Mouse (Mus musculus) macrophage (primary cell): Measurements from ENCODE around the gene Fcho2. TPM values are rescaled to one million over a fixed set of nuclear protein-coding genes. Genes with fewer than 3 reads are reported as not detected.

Experiments used
- H3K27ac ChIP-seq: fragments of 350-480 bp; formaldehyde crosslinking; 2 replicates; pipeline ENCODE4 v1.9.0; 2021
- H3K36me3 ChIP-seq: fragments of 350-480 bp; formaldehyde crosslinking; 2 replicates; pipeline ENCODE4 v1.9.0; 2021; ENCODE audit errors: inconsistent target
- H3K4me3 ChIP-seq: fragments of 350-480 bp; formaldehyde crosslinking; 2 replicates; pipeline ENCODE4 v1.9.0; 2021; ENCODE audit errors: inconsistent target
- H3K79me2 ChIP-seq: fragments of 350-480 bp; formaldehyde crosslinking; 2 replicates; pipeline ENCODE4 v1.9.0; 2021; ENCODE audit errors: inconsistent target
- WGBS: methylation state at CpG from one replicate; pipeline ENCODE4 v1.1.7; 2026; ENCODE audit warnings: inconsistent platforms; ENCODE audit not compliant: missing documents; 5-methylcytosine and 5-hydroxymethylcytosine counted together
- polyA plus RNA-seq: library from polyadenylated mRNA; stranded (reverse); fragments of 250-400 nt; gene quantifications from 3 replicates; pipeline ENCODE4 v1.2.4, GENCODE M21; 2018; ENCODE audit warnings: inconsistent platforms

Gene Fcho2
- polyA plus RNA-seq, 1 experiment from 2014 or later: 104 TPM

GRCm38 (mm10) chr13:98777959-98778358 is 37.3 kb downstream of the Fcho2 start:
- Histone ChIP-seq H3K4me3 (no peak overlapping the region), H3K36me3 (peaks cover 53% of the 10 kb centered on the region), H3K79me2 (no peaks in the 10 kb centered on the region; the same call in 1 of the 2 replicates), H3K27ac (no peak overlapping the region)
- WGBS: 62% methylated on average over 3 of the region's 3 CpGs

- H3K27ac ChIP-seq: no peak overlapping the region
- 92% methylated on average over 2 of the region's 2 CpGs for WGBS
- peaks cover 27% of the 10 kb centered on the region; the same call in 1 of the 2 replicates for H3K79me2 ChIP-seq
- peaks cover 29% of the 10 kb centered on the region for H3K36me3 ChIP-seq
- H3K4me3 ChIP-seq: no peak overlapping the region
Measured at GRCm38 (mm10) chr13:98771484-98771883, 43.8 kb downstream of the Fcho2 start.

- no peak overlapping the region for H3K4me3 ChIP-seq
- peaks cover 9% of the 10 kb centered on the region; the same call in 1 of the 2 replicates for H3K36me3 ChIP-seq
- no peak overlapping the region for H3K27ac ChIP-seq
- peaks cover 47% of the 10 kb centered on the region; the same call in 1 of the 2 replicates for H3K79me2 ChIP-seq
- 55% methylated on average over 4 of the region's 4 CpGs for WGBS
Measured at GRCm38 (mm10) chr13:98768329-98768728, 46.9 kb downstream of the Fcho2 start.

- Histone ChIP-seq H3K36me3 (peaks cover 12% of the 10 kb centered on the region; the same call in 1 of the 2 replicates), H3K4me3 (no peak overlapping the region), H3K79me2 (peaks cover 43% of the 10 kb centered on the region; the same call in 1 of the 2 replicates), H3K27ac (no peak overlapping the region)
Measured at GRCm38 (mm10) chr13:98761771-98762170, 53.5 kb downstream of the Fcho2 start.

GRCm38 (mm10) chr13:98755886-98756285 is 59.4 kb downstream of the Fcho2 start:
- no peak overlapping the region for H3K27ac ChIP-seq
- 36% methylated on average over 1 of the region's 1 CpGs for WGBS
- H3K36me3 ChIP-seq: peaks cover 30% of the 10 kb centered on the region; the same call in 1 of the 2 replicates
- H3K79me2 ChIP-seq: peaks cover 15% of the 10 kb centered on the region; the same call in 1 of the 2 replicates
- H3K4me3 ChIP-seq: no peak overlapping the region

- 100% methylated on average over 1 of the region's 1 CpGs for WGBS
- H3K4me3 ChIP-seq: no peak overlapping the region
- H3K27ac ChIP-seq: no peak overlapping the region
- H3K36me3 ChIP-seq: peaks cover 81% of the 10 kb centered on the region
- H3K79me2 ChIP-seq: no peaks in the 10 kb centered on the region
Measured at GRCm38 (mm10) chr13:98744679-98745078, 70.6 kb downstream of the Fcho2 start.

- Histone ChIP-seq H3K27ac (no peak overlapping the region), H3K36me3 (peaks cover 73% of the 10 kb centered on the region), H3K4me3 (no peak overlapping the region), H3K79me2 (no peaks in the 10 kb centered on the region)
Measured at GRCm38 (mm10) chr13:98743829-98744228, 71.4 kb downstream of the Fcho2 start.

GRCm38 (mm10) chr13:98743214-98743613 is 72.0 kb downstream of the Fcho2 start:
- Histone ChIP-seq H3K4me3 (no peak overlapping the region), H3K79me2 (no peaks in the 10 kb centered on the region), H3K36me3 (peaks cover 69% of the 10 kb centered on the region), H3K27ac (no peak overlapping the region)
- 96% methylated on average over 5 of the region's 6 CpGs for WGBS

GRCm38 (mm10) chr13:98738213-98738612 is 77.0 kb downstream of the Fcho2 start:
- WGBS: 92% methylated on average over 2 of the region's 2 CpGs
- Histone ChIP-seq H3K36me3 (peaks cover 51% of the 10 kb centered on the region), H3K4me3 (no peak overlapping the region)

GRCm38 (mm10) chr13:98733292-98733691 is 82.0 kb downstream of the Fcho2 start:
- H3K36me3 ChIP-seq: peaks cover 68% of the 10 kb centered on the region
- no peak overlapping the region for H3K27ac ChIP-seq
- H3K79me2 ChIP-seq: no peaks in the 10 kb centered on the region
- WGBS: 85% methylated on average over 3 of the region's 3 CpGs
- no peak overlapping the region for H3K4me3 ChIP-seq

More at GRCm38 (mm10) chr13:98738213-98738612, 77.0 kb downstream of the Fcho2 start:
- Histone ChIP-seq H3K27ac (no peak overlapping the region), H3K79me2 (no peaks in the 10 kb centered on the region)

GRCm38 (mm10) chr13:98729271-98730062 is 85.8 kb downstream of the Fcho2 start:
- Histone ChIP-seq H3K27ac (no peak overlapping the region), H3K36me3 (peaks cover 91% of the 10 kb centered on the region), H3K4me3 (no peak overlapping the region), H3K79me2 (no peaks in the 10 kb centered on the region)
- 9% methylated on average over 1 of the region's 1 CpGs for WGBS

GRCm38 (mm10) chr13:98726494-98726893 is 88.8 kb downstream of the Fcho2 start:
- H3K36me3 ChIP-seq: peaks cover 82% of the 10 kb centered on the region
- H3K79me2 ChIP-seq: no peaks in the 10 kb centered on the region
- no peak overlapping the region for H3K27ac ChIP-seq
- no peak overlapping the region for H3K4me3 ChIP-seq
- 64% methylated on average over 3 of the region's 4 CpGs for WGBS

GRCm38 (mm10) chr13:98723430-98723829 is 91.8 kb downstream of the Fcho2 start:
- Histone ChIP-seq H3K27ac (no peak overlapping the region), H3K79me2 (no peaks in the 10 kb centered on the region), H3K36me3 (peaks cover 59% of the 10 kb centered on the region), H3K4me3 (no peak overlapping the region)
- 100% methylated on average over 1 of the region's 1 CpGs for WGBS

- no peak overlapping the region for H3K4me3 ChIP-seq
- H3K36me3 ChIP-seq: peaks cover 48% of the 10 kb centered on the region
- WGBS: 100% methylated on average over 1 of the region's 1 CpGs
- no peak overlapping the region for H3K27ac ChIP-seq
- no peaks in the 10 kb centered on the region for H3K79me2 ChIP-seq
Measured at GRCm38 (mm10) chr13:98722296-98722695, 93.0 kb downstream of the Fcho2 start.

GRCm38 (mm10) chr13:98716176-98716575 is 99.1 kb downstream of the Fcho2 start:
- Histone ChIP-seq H3K4me3 (no peak overlapping the region), H3K79me2 (no peaks in the 10 kb centered on the region), H3K36me3 (no peaks in the 10 kb centered on the region), H3K27ac (no peak overlapping the region)
- WGBS: 92% methylated on average over 8 of the region's 8 CpGs
